Mouse (Mus musculus) lung, adult 2 months (tissue): Measurements from ENCODE around the gene A3galt2.

Experiments used
- CTCF ChIP-seq: fragments of 200-500 bp; IDR thresholded peaks from 2 replicates; pipeline ENCODE4 v1.5.1; 2011; ENCODE audit warnings: mild to moderate bottlenecking, low read length, control low read depth; ENCODE audit not compliant: insufficient read depth
- POLR2A ChIP-seq: fragments of 200-500 bp; IDR thresholded peaks from 2 replicates; pipeline ENCODE4 v1.6.1; 2011; ENCODE audit warnings: low read depth, mild to moderate bottlenecking, control low read depth, low read length, borderline replicate concordance; ENCODE audit errors: extremely low read depth

DNA sequence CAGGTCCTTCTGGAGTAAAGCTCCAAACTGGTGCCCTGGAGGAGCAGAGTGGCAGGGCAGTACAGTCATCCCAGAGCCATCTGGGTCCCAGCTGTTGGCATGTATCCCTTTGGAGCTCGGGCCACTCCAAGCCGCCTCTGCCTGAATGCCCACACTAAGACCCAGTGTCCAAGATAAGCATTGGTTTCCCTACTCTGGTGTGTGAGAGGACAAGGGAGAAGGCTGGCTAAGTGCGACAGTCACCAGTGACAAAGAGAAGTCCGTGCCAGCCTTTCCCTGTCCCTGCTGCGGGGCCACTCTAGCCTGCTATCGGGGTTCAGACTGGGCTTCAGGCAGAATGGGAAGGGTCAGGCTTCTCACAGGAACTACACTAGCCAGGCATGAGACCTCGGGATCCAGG, 736 bp downstream of the A3galt2 start:
- no peak for TF ChIP-seq CTCF
- TF ChIP-seq POLR2A: no peak
